Mouse (Mus musculus) heart, embryonic 10.5 days (tissue): ENCODE data around the gene 6030452D12Rik. TPM values are rescaled to one million over a fixed set of nuclear protein-coding genes. Genes with fewer than 3 reads are reported as not detected.

Experiments used
- DNase-seq: peaks from one replicate; pipeline ENCODE4 v3.0.0-alpha.2; 2017; ENCODE audit warnings: low spot score
- H3K27ac ChIP-seq: fragments of 300-500 bp; sonication (generic); 2 replicates; pipeline ENCODE4 v1.5.1; 2016; ENCODE audit warnings: mild to moderate bottlenecking
- H3K27me3 ChIP-seq: fragments of 300-500 bp; sonication (generic); 2 replicates; pipeline ENCODE4 v1.6.1; 2016; ENCODE audit warnings: mild to moderate bottlenecking; ENCODE audit not compliant: poor library complexity, insufficient read depth, severe bottlenecking
- H3K36me3 ChIP-seq: fragments of 300-500 bp; sonication (generic); 2 replicates; pipeline ENCODE4 v1.6.1; 2016; ENCODE audit warnings: mild to moderate bottlenecking, moderate library complexity
- H3K4me1 ChIP-seq: fragments of 300-500 bp; sonication (generic); 2 replicates; pipeline ENCODE4 v1.6.1; 2016; ENCODE audit warnings: mild to moderate bottlenecking
- H3K4me3 ChIP-seq: fragments of 300-500 bp; sonication (generic); 2 replicates; pipeline ENCODE4 v1.5.1; 2016; ENCODE audit warnings: mild to moderate bottlenecking, moderate library complexity
- H3K9me3 ChIP-seq: fragments of 300-500 bp; sonication (generic); 2 replicates; pipeline ENCODE4 v1.6.1; 2016; ENCODE audit warnings: mild to moderate bottlenecking, moderate library complexity
- WGBS: fragments of 180-500 bp; shearing (Covaris S2); methylation state at CpG from one replicate; pipeline ENCODE4 v1.1.7; 2016; 5-methylcytosine and 5-hydroxymethylcytosine counted together
- polyA plus RNA-seq: library from polyadenylated mRNA; unstranded; fragments of >200 nt; fragmentation: Nextera tagmentation; extraction: Ambion mirVana; gene quantifications from 2 replicates; pipeline ENCODE4 v1.2.1, GENCODE M21; 2016

Gene 6030452D12Rik
- polyA plus RNA-seq, 1 experiment from 2014 or later = not detected

GRCm38 (mm10) chr8:106527241-106528036 is 27.1 kb downstream of the 6030452D12Rik start:
- no peaks in the 10 kb centered on the region for H3K9me3 ChIP-seq
- no peak overlapping the region for H3K4me3 ChIP-seq
- H3K27ac ChIP-seq = peak overlapping the region; percentile 81
- 70% methylated on average over 9 of the region's 9 CpGs for WGBS
- H3K27me3 ChIP-seq = no peaks in the 10 kb centered on the region
- peaks cover 35% of the 10 kb centered on the region for H3K4me1 ChIP-seq
- peak; percentile 87 for DNase-seq
- peaks cover 25% of the 10 kb centered on the region for H3K36me3 ChIP-seq

GRCm38 (mm10) chr8:106528596-106529249 is 28.4 kb downstream of the 6030452D12Rik start:
- no peaks in the 10 kb centered on the region for H3K27me3 ChIP-seq
- no peaks in the 10 kb centered on the region for H3K9me3 ChIP-seq
- H3K4me3 ChIP-seq = no peak overlapping the region
- H3K36me3 ChIP-seq = peaks cover 19% of the 10 kb centered on the region
- no peak for DNase-seq
- peaks cover 38% of the 10 kb centered on the region for H3K4me1 ChIP-seq
- peak overlapping the region; percentile 8; the same call in 1 of the 2 replicates for H3K27ac ChIP-seq
- 79% methylated on average over 9 of the region's 9 CpGs for WGBS

- 87% methylated on average over 10 of the region's 10 CpGs for WGBS
- Histone ChIP-seq H3K9me3 (no peaks in the 10 kb centered on the region), H3K4me1 (peaks cover 38% of the 10 kb centered on the region), H3K4me3 (no peak overlapping the region), H3K27me3 (no peaks in the 10 kb centered on the region), H3K27ac (no peak overlapping the region), H3K36me3 (peaks cover 20% of the 10 kb centered on the region)
- DNase-seq = no peak
Measured at GRCm38 (mm10) chr8:106529885-106530482, 29.7 kb downstream of the 6030452D12Rik start.

GRCm38 (mm10) chr8:106530566-106530965 is 30.2 kb downstream of the 6030452D12Rik start:
- Histone ChIP-seq H3K27ac (no peak overlapping the region), H3K36me3 (peaks cover 26% of the 10 kb centered on the region), H3K4me3 (no peak overlapping the region), H3K27me3 (no peaks in the 10 kb centered on the region), H3K9me3 (no peaks in the 10 kb centered on the region), H3K4me1 (peaks cover 37% of the 10 kb centered on the region)
- no peak for DNase-seq
- 73% methylated on average over 4 of the region's 4 CpGs for WGBS

- 82% methylated on average over 7 of the region's 7 CpGs for WGBS
- Histone ChIP-seq H3K4me1 (peaks cover 9% of the 10 kb centered on the region), H3K27ac (no peak overlapping the region), H3K9me3 (no peaks in the 10 kb centered on the region), H3K4me3 (no peak overlapping the region), H3K27me3 (no peaks in the 10 kb centered on the region), H3K36me3 (peaks cover 52% of the 10 kb centered on the region)
- DNase-seq = no peak
Measured at GRCm38 (mm10) chr8:106533709-106534108, 33.4 kb downstream of the 6030452D12Rik start.

GRCm38 (mm10) chr8:106534449-106534848 is 34.1 kb downstream of the 6030452D12Rik start:
- 36% methylated on average over 6 of the region's 6 CpGs for whole genome bisulfite sequencing
- no peak overlapping the region for H3K27ac ChIP-seq
- H3K27me3 ChIP-seq = no peaks in the 10 kb centered on the region
- peaks cover 58% of the 10 kb centered on the region for H3K36me3 ChIP-seq
- H3K4me3 ChIP-seq = no peak overlapping the region
- no peak for DNase-seq
- H3K4me1 ChIP-seq = peaks cover 6% of the 10 kb centered on the region; the same call in 1 of the 2 replicates
- H3K9me3 ChIP-seq = no peaks in the 10 kb centered on the region

GRCm38 (mm10) chr8:106535448-106535847 is 35.1 kb downstream of the 6030452D12Rik start:
- no peak for DNase-seq
- Histone ChIP-seq H3K4me1 (peaks cover 6% of the 10 kb centered on the region; the same call in 1 of the 2 replicates), H3K27ac (no peak overlapping the region), H3K27me3 (no peaks in the 10 kb centered on the region), H3K9me3 (no peaks in the 10 kb centered on the region), H3K36me3 (peaks cover 58% of the 10 kb centered on the region), H3K4me3 (no peak overlapping the region)
- 71% methylated on average over 4 of the region's 4 CpGs for whole genome bisulfite sequencing

- Histone ChIP-seq H3K9me3 (no peaks in the 10 kb centered on the region), H3K27me3 (no peaks in the 10 kb centered on the region), H3K27ac (no peak overlapping the region), H3K4me1 (no peaks in the 10 kb centered on the region), H3K36me3 (peaks cover 89% of the 10 kb centered on the region), H3K4me3 (no peak overlapping the region)
- DNase-seq = no peak
- 62% methylated on average over 5 of the region's 5 CpGs for WGBS
Measured at GRCm38 (mm10) chr8:106539193-106539592, 38.9 kb downstream of the 6030452D12Rik start.

- no peak for DNase-seq
- WGBS = 63% methylated on average over 11 of the region's 11 CpGs
- Histone ChIP-seq H3K9me3 (no peaks in the 10 kb centered on the region), H3K4me3 (no peak overlapping the region), H3K27ac (no peak overlapping the region), H3K27me3 (no peaks in the 10 kb centered on the region), H3K4me1 (no peaks in the 10 kb centered on the region), H3K36me3 (peaks cover 97% of the 10 kb centered on the region)
Measured at GRCm38 (mm10) chr8:106541002-106541401, 40.7 kb downstream of the 6030452D12Rik start.

GRCm38 (mm10) chr8:106543043-106543442 is 42.7 kb downstream of the 6030452D12Rik start:
- Histone ChIP-seq H3K4me1 (no peaks in the 10 kb centered on the region), H3K27me3 (no peaks in the 10 kb centered on the region), H3K27ac (no peak overlapping the region), H3K4me3 (no peak overlapping the region), H3K9me3 (no peaks in the 10 kb centered on the region), H3K36me3 (peaks cover 97% of the 10 kb centered on the region)
- no peak for DNase-seq
- WGBS = 78% methylated on average over 8 of the region's 8 CpGs

- H3K27ac ChIP-seq = no peak overlapping the region
- 65% methylated on average over 2 of the region's 2 CpGs for WGBS
- no peaks in the 10 kb centered on the region for H3K9me3 ChIP-seq
- H3K27me3 ChIP-seq = no peaks in the 10 kb centered on the region
- H3K4me1 ChIP-seq = no peaks in the 10 kb centered on the region
- no peak for DNase-seq
- H3K4me3 ChIP-seq = no peak overlapping the region
- peaks cover 87% of the 10 kb centered on the region for H3K36me3 ChIP-seq
Measured at GRCm38 (mm10) chr8:106545149-106545548, 44.8 kb downstream of the 6030452D12Rik start.

GRCm38 (mm10) chr8:106546746-106547145 is 46.4 kb downstream of the 6030452D12Rik start:
- no peak overlapping the region for H3K27ac ChIP-seq
- H3K4me1 ChIP-seq = no peaks in the 10 kb centered on the region
- WGBS = 83% methylated on average over 7 of the region's 7 CpGs
- H3K9me3 ChIP-seq = no peaks in the 10 kb centered on the region
- H3K27me3 ChIP-seq = no peaks in the 10 kb centered on the region
- H3K36me3 ChIP-seq = peaks cover 87% of the 10 kb centered on the region
- H3K4me3 ChIP-seq = no peak overlapping the region
- DNase-seq = no peak

- H3K36me3 ChIP-seq = peaks cover 90% of the 10 kb centered on the region
- H3K4me1 ChIP-seq = no peaks in the 10 kb centered on the region
- H3K27me3 ChIP-seq = no peaks in the 10 kb centered on the region
- H3K4me3 ChIP-seq = no peak overlapping the region
- H3K9me3 ChIP-seq = no peaks in the 10 kb centered on the region
- DNase-seq = no peak
- WGBS = 86% methylated on average over 10 of the region's 10 CpGs
- no peak overlapping the region for H3K27ac ChIP-seq
Measured at GRCm38 (mm10) chr8:106548366-106548936, 48.1 kb downstream of the 6030452D12Rik start.
